Mouse (Mus musculus): Measurements from ENCODE around the gene Il21r.

Gene Il21r

GRCm38 (mm10) chr7:125601821-125602448 is 1.3 kb upstream of the Il21r start:
- no peak for DNase-seq

GRCm38 (mm10) chr7:125604362-125605319 is 1.4 kb downstream of the Il21r start:
- DNase-seq, result no peak

GRCm38 (mm10) chr7:125605725-125606139 is 2.5 kb downstream of the Il21r start:
- DNase-seq, result no peak

- DNase-seq, result no peak
These were observed 3.3 kb downstream of the Il21r start for GRCm38 (mm10) chr7:125606265-125607164.

- no peak for DNase-seq
These were observed 4.4 kb downstream of the Il21r start for GRCm38 (mm10) chr7:125607384-125608182.

- DNase-seq, result no peak
These were observed 5.0 kb downstream of the Il21r start for GRCm38 (mm10) chr7:125608183-125608688.

- DNase-seq, result no peak
These were observed 10.3 kb downstream of the Il21r start for GRCm38 (mm10) chr7:125613579-125613978.

- DNase-seq, result no peak
These were observed 12.2 kb downstream of the Il21r start for GRCm38 (mm10) chr7:125615453-125615852.

GRCm38 (mm10) chr7:125618016-125618415 is 14.8 kb downstream of the Il21r start:
- DNase-seq, result no peak

- DNase-seq, result no peak
These were observed 16.8 kb downstream of the Il21r start for GRCm38 (mm10) chr7:125620077-125620476.

GRCm38 (mm10) chr7:125622741-125623685 is 19.8 kb downstream of the Il21r start:
- no peak for DNase-seq

- no peak for DNase-seq
These were observed 22.0 kb downstream of the Il21r start for GRCm38 (mm10) chr7:125625219-125625618.

- no peak for DNase-seq
These were observed 22.6 kb downstream of the Il21r start for GRCm38 (mm10) chr7:125625829-125626228.

GRCm38 (mm10) chr7:125630317-125630716 is 27.1 kb downstream of the Il21r start:
- DNase-seq, result no peak

- no peak for DNase-seq
These were observed 27.8 kb downstream of the Il21r start for GRCm38 (mm10) chr7:125630989-125631388.

GRCm38 (mm10) chr7:125637220-125638140 is 34.3 kb downstream of the Il21r start:
- no peak for DNase-seq

- DNase-seq, result no peak
These were observed 35.1 kb downstream of the Il21r start for GRCm38 (mm10) chr7:125638376-125638775.

- DNase-seq, result peak; percentile 83
These were observed 35.7 kb downstream of the Il21r start for GRCm38 (mm10) chr7:125638870-125639386.

GRCm38 (mm10) chr7:125643880-125644279 is 40.7 kb downstream of the Il21r start:
- DNase-seq, result no peak

Data from cerebellum, adult 9-10 months (tissue).